Mouse (Mus musculus) thymus, adult 2 months (tissue): ENCODE results near the gene Psmb3.

Experiments
- CTCF ChIP-seq: fragments of 200-500 bp; IDR thresholded peaks from 2 replicates; pipeline ENCODE4 v1.5.1; 2012; ENCODE audit warnings: mild to moderate bottlenecking, control low read depth, low read length, moderate library complexity, borderline replicate concordance; ENCODE audit not compliant: control insufficient read depth, poor library complexity, insufficient read depth; ENCODE audit errors: extremely low read depth
- POLR2A ChIP-seq: fragments of 200-500 bp; IDR thresholded peaks from 2 replicates; pipeline ENCODE4 v1.6.1; 2012; ENCODE audit warnings: mild to moderate bottlenecking, low read length, control low read depth, moderate library complexity; ENCODE audit not compliant: control insufficient read depth, poor library complexity, insufficient read depth; ENCODE audit errors: extremely low read depth

DNA sequence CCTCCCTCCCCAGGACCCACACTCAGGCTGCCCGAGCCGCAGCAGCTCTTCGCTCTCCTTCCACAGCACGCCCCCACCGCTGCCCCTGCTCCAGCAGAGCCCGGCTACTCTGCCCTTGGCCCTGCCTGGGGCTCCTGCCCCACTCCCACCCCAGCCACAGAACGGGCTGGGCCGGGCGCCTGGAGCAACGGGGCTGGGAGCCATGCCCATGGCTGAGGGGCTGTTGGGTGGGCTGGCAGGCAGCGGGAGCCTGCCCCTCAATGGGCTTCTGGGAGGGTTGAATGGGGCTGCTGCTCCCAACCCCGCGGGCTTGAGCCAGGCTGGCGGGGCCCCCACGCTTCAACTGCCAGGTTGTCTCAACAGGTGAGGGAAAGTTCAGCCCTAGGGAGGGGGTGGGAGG, 24.9 kb upstream of the Psmb3 start:
- TF ChIP-seq POLR2A, result no peak
- no peak for TF ChIP-seq CTCF
